Mouse (Mus musculus) liver, embryonic 14.5 days (tissue): ENCODE data around the gene Pax7.

ENCODE experiments used
- CTCF ChIP-seq: IDR thresholded peaks from 2 replicates; pipeline ENCODE4 v1.5.1; 2016; ENCODE audit warnings: antibody characterized with exemption, low read depth, control low read depth
- EP300 ChIP-seq: IDR thresholded peaks from 2 replicates; pipeline ENCODE4 v1.6.1; 2016; ENCODE audit warnings: antibody characterized with exemption, low read depth

DNA sequence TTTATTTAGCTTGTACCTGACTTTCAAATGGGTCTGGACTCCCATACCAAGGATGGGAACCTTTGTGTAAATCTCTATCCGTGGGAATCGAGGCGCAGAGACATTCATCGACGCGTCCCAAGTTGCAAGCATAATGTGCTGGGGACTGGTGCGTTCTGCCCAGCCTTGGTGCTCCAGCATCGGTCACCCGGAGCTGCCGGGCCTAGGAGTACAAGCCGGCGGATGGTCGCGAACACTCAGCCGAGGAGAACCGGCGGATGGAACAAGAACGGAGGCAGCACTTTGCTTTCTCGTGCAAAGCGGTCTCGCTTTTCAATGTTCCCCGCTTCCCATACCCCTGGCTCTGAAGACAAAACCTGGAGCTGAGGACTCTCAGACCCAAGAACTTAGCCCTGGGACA, 12.3 kb downstream of the Pax7 start:
- TF ChIP-seq CTCF (no peak), EP300 (no peak)
